Comparison of ENCODE assay signal across 16 mouse cellular contexts in genomic region chr1:179174241-179174640, GRCm38 (mm10).
A peak's percentile ranks its signal among the peaks of the same experiment; 100 is the strongest.
DNase-seq lines count a peak whose midpoint lies in the region.
"Had no signal": no experiment of that assay in that cellular context is flagged by ENCODE, and none has a peak within 500 bp of the region (broad histone marks: within the 10 kb centered on the region; RNA-seq: fewer than 3 reads in every experiment).

No protein-coding gene starts in this region.

- peak; percentile 1 for DNase-seq in heart, adult 11 months
- DNase-seq in heart, adult 9 months (ENCODE audit: low spot score in 2 of 2) = no peak
- DNase-seq in Muller cell, postnatal 12 days (ENCODE audit: inconsistent ontology term) = peak; percentile 64
- peak; percentile 63 for DNase-seq in brain, adult 2 months (ENCODE audit: low read depth, low spot score)
- DNase-seq in cerebellum, adult 11 months = no peak
- no peak for DNase-seq in layer of hippocampus, postnatal 36 days
- DNase-seq in gastrocnemius, adult 8-10 months (ENCODE audit: low spot score in 2 of 2) = no peak
- DNase-seq: adrenal gland, adult 8-10 months; adrenal gland, postnatal 14 days; adrenal gland, postnatal 36 days; cerebellum, adult 18-20 months; cerebellum, adult 8-10 months; cerebellum, adult 9-11 months; cerebellum, postnatal 14 days; cerebellum, postnatal 36 days; embryo, embryonic 11 days had no signal

Comparison
In these comparisons a context has a peak if more than half of its experiments do, and no peak if none do; other contexts are left out.
1. DNase-seq: peak in heart, adult 11 months (single experiment), Muller cell, postnatal 12 days (single experiment) and brain, adult 2 months (single experiment); none in heart, adult 9 months (0 of 2), cerebellum, adult 11 months (single experiment), layer of hippocampus, postnatal 36 days (0 of 2) and gastrocnemius, adult 8-10 months (0 of 2).